Mouse (Mus musculus) inflammation-experienced regulatory T-cells, adult 6 months (primary cell): ENCODE measurements around the gene Wsb2. TPM values are rescaled to one million over a fixed set of nuclear protein-coding genes. Genes with fewer than 3 reads are reported as not detected.
"Not testable (repeated sequence)": the region's sequence is repeated elsewhere in the genome, so short reads cannot be mapped to it uniquely, and the experiment has no call there.

ENCODE experiments used
- ATAC-seq: one replicate; pipeline ENCODE4 v1.8.0; 2017
- polyA plus RNA-seq, 3 experiments: library from polyadenylated mRNA; unstranded; fragments of 100-300 nt; shearing (Covaris generic); gene quantifications; one replicate each; pipeline ENCODE4 v1.2.1; 2017

The Wsb2 gene
- polyA plus RNA-seq, 3 experiments from 2014 or later, result 9.8 to 11.3 (median 11.1) TPM

GRCm38 (mm10) chr5:117357478-117358247, 559 bp downstream of the Wsb2 start:
- peak; percentile 71 for ATAC-seq

DNA sequence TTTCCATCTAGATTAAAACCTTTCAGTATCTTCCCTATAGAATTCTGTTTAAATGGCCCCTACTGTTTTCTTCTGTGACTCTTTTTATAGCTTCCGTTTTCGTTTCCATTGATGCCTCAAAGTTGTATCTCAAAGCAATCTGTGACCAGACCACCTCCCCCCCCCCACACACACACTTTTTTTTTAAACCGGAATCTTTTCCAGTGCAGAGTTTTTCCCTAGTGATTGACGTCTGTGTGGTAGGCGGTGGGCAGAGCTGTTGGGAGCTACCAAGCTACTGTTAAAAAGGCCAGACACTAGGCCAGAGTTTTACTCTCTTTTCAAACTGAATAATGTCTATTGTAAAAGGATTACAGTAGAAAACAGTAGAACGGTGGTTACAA, 1.1 kb downstream of the Wsb2 start:
- ATAC-seq, result peak; percentile 12

GRCm38 (mm10) chr5:117358725-117359124, 1.6 kb downstream of the Wsb2 start:
- ATAC-seq, result no peak

DNA sequence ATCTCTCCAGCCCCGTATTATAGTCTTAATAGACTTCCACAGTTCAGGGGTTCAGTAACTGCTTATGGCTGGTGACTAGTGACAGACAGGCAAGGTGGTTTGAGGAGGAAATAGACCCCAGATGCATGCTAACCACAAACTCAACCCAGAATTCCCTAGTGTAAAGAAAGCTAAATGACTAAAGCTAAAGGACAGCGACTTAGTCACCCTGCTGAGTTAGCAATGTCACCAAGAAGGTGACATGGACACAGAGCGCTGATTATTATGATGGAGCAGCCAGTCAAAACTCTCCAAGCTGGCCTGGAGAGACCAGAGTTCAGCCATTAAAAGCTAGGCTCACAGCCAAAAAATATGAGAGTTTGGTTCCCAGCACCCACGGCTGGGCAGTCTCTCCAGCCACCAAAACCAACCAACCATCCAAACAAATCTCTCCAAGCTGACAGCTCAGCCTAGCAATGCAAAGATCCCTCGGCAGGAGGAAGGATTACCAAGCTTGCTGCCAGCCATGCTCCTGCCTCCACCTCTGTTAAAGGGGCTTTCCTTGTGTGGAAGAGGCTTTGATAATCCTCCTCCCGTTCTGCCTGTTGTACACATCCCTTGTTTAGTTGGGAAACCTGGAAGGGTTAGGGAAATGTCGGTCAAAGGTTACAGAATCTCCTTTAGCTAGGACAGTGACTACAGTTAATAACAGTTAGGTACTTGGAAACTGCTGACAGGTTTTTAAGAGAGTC, 2.6 kb downstream of the Wsb2 start:
- no peak for ATAC-seq

DNA sequence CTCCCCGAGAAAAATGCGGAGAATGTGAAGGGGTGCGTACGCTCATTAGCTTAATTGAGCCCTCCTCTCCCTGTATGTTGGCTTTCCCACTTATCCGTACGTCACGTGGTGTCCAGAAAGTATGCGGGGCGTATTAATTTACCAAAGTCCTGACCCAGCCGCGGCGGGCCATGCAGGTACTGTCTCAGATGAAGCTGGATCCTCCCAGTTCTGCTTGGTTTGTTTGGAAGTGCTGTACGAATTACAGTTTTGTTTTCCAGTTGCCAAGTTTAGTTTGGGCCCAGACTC, 3.1 kb downstream of the Wsb2 start:
- no peak for ATAC-seq

GRCm38 (mm10) chr5:117360631-117361541, 3.8 kb downstream of the Wsb2 start:
- no peak for ATAC-seq

- ATAC-seq, result no peak
Measured at GRCm38 (mm10) chr5:117361590-117361989, 4.5 kb downstream of the Wsb2 start.

- ATAC-seq, result no peak
Measured at GRCm38 (mm10) chr5:117363066-117363782, 6.1 kb downstream of the Wsb2 start.

DNA sequence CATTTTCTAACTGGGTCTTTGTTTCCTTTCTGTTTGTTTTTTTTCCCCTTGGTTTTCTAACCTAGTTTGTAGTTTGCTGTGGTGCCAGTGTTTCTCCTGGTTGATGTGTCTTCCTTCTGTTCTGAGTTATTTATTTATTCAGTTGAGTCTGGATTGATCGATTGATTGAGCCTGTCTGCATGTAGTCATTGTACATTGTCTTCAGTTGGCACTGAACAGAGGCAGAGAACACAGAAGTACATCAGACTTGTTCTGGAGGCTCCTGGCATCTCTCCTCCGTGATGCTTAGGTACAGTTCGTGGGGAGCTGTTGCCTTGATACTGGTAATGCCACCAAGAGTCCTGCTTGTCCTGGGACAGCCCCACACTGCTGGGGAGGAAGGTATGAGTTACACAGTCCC, 7.7 kb downstream of the Wsb2 start:
- ATAC-seq, result no peak

DNA sequence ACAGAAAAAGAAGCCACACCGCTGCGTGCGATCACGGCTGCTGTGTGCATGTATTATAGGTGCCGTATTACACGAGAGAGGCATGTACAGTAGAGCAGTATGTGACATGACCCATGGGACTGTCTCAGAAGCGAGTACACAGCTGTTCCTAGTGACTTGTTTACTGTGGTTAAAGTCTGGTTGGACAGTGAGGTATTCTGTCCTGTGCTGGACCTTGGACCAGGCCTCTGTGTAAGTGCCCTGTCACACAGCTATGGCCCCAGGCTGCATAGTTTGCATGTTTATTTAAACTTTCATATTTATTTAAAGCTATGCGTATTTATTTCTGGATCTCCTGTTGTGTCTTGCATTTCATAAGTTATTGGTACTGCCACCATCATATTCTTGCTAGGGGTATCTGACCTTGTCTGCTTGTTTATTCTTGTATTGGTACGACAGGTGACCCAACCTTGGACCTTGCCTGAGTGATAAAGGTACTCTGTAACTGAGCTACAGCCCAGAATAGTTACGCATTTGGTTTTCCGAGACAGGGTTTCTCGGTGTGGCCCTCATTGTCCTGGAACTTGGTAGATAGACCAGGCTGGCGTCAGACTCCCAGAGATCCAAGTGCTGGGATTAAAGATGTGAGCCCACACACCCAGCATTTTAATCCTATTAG, 8.9 kb downstream of the Wsb2 start:
- no peak for ATAC-seq

GRCm38 (mm10) chr5:117367206-117367605, 10.1 kb downstream of the Wsb2 start:
- ATAC-seq, result no peak

DNA sequence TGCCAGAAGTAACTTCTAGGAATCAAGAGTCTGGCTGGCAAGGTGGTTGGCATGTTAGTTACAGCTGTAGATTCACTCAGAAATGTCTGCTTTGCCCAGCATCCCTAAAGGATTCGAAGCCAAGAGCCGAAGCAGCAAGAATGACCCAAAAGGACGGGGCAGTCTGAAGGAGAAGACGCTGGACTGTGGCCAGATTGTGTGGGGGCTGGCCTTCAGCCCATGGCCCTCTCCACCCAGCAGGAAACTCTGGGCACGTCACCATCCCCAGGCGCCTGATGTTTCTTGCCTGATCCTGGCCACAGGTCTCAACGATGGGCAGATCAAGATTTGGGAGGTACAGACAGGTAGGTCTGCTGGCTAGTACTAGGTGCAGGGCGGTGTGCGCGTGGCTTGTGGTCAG, 13.5 kb downstream of the Wsb2 start:
- no peak for ATAC-seq

DNA sequence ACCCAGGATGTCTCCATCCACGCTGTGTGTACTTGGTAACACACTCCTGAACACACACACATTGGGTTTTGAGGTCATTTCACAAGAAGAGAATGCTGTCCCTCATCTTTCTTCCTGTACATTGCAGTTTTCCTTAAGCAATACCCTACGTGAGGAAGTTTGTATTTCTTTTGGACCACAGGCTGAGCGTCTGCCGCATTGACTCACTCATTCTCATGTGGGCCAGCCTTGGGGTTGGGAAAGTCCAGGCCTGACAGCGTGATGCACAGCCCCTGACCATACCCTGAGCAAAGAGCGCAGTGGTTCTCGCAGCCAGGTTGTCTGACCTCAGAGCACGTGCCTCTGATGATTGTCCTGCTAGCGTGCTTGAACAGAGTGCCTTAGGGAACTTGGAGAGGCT, 16.3 kb downstream of the Wsb2 start:
- ATAC-seq, result no peak

DNA sequence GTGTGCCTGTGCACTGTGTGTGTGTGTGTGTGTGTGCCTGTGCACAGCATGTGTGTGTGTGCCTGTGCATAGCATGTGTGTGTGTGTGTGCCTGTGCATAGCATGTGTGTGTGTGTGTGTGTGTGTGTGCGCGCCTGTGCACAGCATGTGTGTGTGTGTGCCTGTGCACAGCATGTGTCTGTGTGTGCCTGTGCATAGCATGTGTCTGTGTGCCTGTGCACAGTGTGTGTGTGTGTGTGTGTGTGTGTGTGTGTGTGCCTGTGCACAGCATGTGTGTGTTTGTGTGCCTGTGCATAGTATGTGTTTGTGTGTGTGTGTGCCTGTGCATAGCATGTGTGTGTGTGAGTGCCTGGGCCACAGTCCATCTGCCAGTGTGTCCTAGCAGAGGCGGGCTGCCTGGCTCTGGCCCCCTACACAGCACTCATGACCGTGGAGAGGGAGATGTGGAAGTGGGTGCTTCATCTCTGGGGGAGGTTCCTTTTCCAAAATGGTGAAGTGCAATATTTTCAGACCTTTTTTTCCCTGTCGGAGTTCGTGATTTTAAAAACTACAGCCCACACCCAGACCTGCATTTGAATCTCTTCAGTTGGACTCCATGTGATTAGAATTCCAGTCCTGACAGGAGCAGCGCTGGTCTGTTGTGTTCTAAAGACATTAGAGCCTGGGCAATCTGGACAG, 17.4 kb downstream of the Wsb2 start:
- ATAC-seq, result no peak

GRCm38 (mm10) chr5:117376331-117376761, 19.2 kb downstream of the Wsb2 start:
- no peak for ATAC-seq

- ATAC-seq, result not testable (repeated sequence)
Measured at GRCm38 (mm10) chr5:117377731-117378130, 20.6 kb downstream of the Wsb2 start.

DNA sequence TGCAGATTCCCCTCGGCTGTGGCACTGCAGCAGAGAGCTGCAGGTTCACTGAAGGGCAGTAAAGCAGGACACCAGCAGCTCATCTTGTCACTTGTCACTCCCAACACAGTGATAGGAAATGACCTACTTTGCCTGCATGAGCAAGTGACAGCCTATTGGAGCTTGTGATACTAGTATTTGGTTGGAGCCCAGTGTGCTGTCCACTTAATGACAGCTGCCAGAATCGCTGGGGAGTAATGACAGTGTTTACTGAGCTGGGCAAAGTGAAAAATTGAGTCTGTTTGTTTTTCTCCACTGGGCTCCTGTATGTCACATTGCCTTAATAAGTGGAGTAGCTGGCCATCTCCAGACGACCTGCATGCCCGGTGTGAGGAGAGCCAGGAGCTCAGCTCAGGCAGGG, 23.1 kb downstream of the Wsb2 start:
- ATAC-seq, result no peak

DNA sequence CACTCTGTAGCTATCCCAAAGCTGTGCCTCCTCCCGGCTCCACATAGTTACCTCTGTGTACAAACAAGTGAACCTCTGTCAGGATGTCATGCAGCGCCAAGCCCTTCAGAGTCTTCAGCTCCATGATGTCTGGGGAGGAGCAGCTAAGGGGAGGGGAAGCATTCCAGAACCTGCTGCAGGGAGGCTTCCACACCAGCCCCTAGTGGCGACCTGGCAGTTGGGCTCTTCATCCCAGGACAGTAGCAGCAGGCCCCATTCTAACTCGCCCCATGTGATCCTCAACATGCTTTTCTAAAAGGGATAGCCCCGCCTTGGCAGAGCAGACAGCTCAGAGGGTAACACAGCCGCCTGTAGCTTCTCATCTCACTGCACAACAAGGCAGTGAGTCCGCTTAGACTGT, 24.7 kb downstream of the Wsb2 start:
- no peak for ATAC-seq

GRCm38 (mm10) chr5:117383198-117383597, 26.1 kb downstream of the Wsb2 start:
- no peak for ATAC-seq

DNA sequence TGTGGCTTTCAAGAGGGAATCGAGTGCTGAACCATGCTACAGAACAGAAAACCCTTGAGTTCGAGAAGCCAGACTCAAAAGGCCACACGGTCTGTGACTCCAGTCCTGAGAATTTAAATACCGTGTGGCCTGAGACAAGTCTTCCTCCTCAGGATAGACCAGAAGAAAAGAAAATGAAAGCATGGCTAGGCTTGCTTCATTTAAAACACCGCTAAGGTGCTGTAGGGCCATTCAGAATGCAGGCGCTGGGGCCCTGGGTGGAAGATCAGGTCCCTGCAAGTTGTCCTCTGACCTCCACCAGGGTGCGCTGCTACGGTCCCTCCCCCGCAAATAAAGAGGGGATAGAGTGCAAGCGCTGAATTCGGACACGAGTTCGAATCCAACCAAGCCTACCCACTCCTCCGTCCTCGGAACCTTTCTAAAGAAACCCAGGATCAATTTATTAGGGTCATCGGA, 31.2 kb downstream of the Wsb2 start:
- peak; percentile 26 for ATAC-seq

DNA sequence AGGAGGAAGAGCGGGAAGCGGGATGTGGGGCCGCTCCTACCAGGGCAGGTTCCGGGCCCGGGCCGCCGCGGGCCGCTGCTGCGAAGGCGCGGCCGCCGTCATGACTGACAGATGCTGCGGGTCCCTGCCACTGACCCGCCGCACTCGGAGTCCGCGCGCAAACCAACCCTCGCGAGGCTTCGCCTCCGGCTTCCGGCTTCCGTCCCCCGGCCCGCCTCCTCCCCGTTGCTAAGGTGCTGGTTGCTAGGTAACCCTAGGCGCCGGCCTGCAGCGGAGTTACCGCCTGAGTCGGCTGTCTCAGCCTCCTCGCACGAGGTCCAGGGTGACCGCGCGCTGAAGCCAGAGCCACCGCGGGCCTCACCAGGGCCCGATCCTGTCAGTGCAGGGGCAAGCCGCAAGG, 31.8 kb downstream of the Wsb2 start, which contains the start of gene Rfc5:
Rfc5 (minus strand) TSS at position 171 of the 400 bp plus-strand sequence.
- ATAC-seq, result peak; percentile 98
